Mouse (Mus musculus) R1 (cell line): ENCODE measurements at regions not wholly inside any gene's neighbourhood (a gene's known extent, or its start where the extent isn't known, plus 50 kb on each side); places are given as distances from the start of the nearest gene placed in this dataset.

Source experiments
- DNase-seq: peaks from one replicate; pipeline ENCODE4 v3.0.0-alpha.2; 2018; ENCODE audit warnings: low read depth, low spot score

GRCm38 (mm10) chr8:89284871-89285564 is 241.1 kb upstream of the Sall1 start:
- no peak for DNase-seq

- peak; percentile 15 for DNase-seq
Measured at GRCm38 (mm10) chr8:89283105-89284096, 239.4 kb upstream of the Sall1 start.

- no peak for DNase-seq
Measured at GRCm38 (mm10) chr8:89279844-89280243, 235.9 kb upstream of the Sall1 start.

- DNase-seq: no peak
Measured at GRCm38 (mm10) chr8:89279142-89279541, 235.2 kb upstream of the Sall1 start.

- no peak for DNase-seq
Measured at GRCm38 (mm10) chr8:89273276-89273675, 229.3 kb upstream of the Sall1 start.

GRCm38 (mm10) chr8:89272381-89272815 is 228.4 kb upstream of the Sall1 start:
- DNase-seq: peak; percentile 49

GRCm38 (mm10) chr8:89271381-89272355 is 227.7 kb upstream of the Sall1 start:
- DNase-seq: peak; percentile 97

GRCm38 (mm10) chr8:89270001-89270400 is 226.0 kb upstream of the Sall1 start:
- peak; percentile 58 for DNase-seq

GRCm38 (mm10) chr8:89261163-89261812 is 217.3 kb upstream of the Sall1 start:
- no peak for DNase-seq

GRCm38 (mm10) chr8:89259881-89260280 is 215.9 kb upstream of the Sall1 start:
- no peak for DNase-seq

GRCm38 (mm10) chr8:89246342-89246741 is 202.4 kb upstream of the Sall1 start:
- DNase-seq: no peak

- peak; percentile 79 for DNase-seq
Measured at GRCm38 (mm10) chr8:89245131-89245751, 201.3 kb upstream of the Sall1 start.

GRCm38 (mm10) chr8:89241686-89242085 is 197.7 kb upstream of the Sall1 start:
- DNase-seq: no peak

- no peak for DNase-seq
Measured at GRCm38 (mm10) chr8:89239626-89240025, 195.7 kb upstream of the Sall1 start.

GRCm38 (mm10) chr8:89234041-89234440 is 190.1 kb upstream of the Sall1 start:
- DNase-seq: no peak

- no peak for DNase-seq
Measured at GRCm38 (mm10) chr8:89232318-89232717, 188.4 kb upstream of the Sall1 start.

GRCm38 (mm10) chr8:89229144-89229543 is 185.2 kb upstream of the Sall1 start:
- no peak for DNase-seq

GRCm38 (mm10) chr8:89220870-89221269 is 176.9 kb upstream of the Sall1 start:
- no peak for DNase-seq

GRCm38 (mm10) chr8:89220381-89220780 is 176.4 kb upstream of the Sall1 start:
- no peak for DNase-seq

GRCm38 (mm10) chr8:89219156-89219555 is 175.2 kb upstream of the Sall1 start:
- no peak for DNase-seq
